Mouse (Mus musculus) liver, embryonic 14 days (tissue): Measurements from ENCODE around the gene Aprt. TPM values are rescaled to one million over a fixed set of nuclear protein-coding genes. Genes with fewer than 3 reads are reported as not detected.

Source experiments
- polyA plus RNA-seq: library from polyadenylated mRNA; depleted of rRNA; stranded (reverse); fragments of >200 nt; gene quantifications from 2 replicates; pipeline ENCODE4 v1.2.3, GENCODE M21; 2012; rRNA removed

Gene Aprt
- polyA plus RNA-seq, result 81.5 and 95.1 TPM in 2 replicates

DNA sequence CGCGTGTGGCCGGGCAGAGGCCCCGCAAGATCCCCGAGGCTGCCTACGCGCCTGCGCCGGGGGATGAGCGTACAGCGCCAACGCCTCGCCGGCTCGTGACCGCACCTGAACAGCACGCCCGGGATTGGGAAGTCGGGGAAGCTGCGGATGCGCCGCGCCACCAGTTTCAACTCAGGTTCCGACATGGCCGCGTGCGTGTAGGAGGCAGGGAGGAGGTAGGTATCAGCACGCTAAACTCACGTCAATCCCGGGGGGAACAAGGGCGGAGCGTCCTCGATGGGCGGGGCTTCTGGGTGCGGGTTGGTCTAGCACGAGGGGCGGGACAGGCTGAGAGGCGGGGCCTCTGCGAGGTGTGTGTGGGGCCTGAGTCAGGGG, at the start of gene Aprt:
TSS of gene Aprt (minus strand) at position 262 of the 375 bp plus-strand sequence.

GRCm38 (mm10) chr8:122622727-122623126, 46.0 kb upstream of the Aprt start, which contains the start of gene Pabpn1l:
Gene Pabpn1l, minus strand, starts transcription at chr8:122622739.

GRCm38 (mm10) chr8:122611295-122612133, 34.8 kb upstream of the Aprt start, which contains the start of the genes Galns and Trappc2l:
Gene Galns, minus strand, starts transcription at chr8:122611463.
Gene Trappc2l, plus strand, starts transcription at chr8:122611640.

DNA sequence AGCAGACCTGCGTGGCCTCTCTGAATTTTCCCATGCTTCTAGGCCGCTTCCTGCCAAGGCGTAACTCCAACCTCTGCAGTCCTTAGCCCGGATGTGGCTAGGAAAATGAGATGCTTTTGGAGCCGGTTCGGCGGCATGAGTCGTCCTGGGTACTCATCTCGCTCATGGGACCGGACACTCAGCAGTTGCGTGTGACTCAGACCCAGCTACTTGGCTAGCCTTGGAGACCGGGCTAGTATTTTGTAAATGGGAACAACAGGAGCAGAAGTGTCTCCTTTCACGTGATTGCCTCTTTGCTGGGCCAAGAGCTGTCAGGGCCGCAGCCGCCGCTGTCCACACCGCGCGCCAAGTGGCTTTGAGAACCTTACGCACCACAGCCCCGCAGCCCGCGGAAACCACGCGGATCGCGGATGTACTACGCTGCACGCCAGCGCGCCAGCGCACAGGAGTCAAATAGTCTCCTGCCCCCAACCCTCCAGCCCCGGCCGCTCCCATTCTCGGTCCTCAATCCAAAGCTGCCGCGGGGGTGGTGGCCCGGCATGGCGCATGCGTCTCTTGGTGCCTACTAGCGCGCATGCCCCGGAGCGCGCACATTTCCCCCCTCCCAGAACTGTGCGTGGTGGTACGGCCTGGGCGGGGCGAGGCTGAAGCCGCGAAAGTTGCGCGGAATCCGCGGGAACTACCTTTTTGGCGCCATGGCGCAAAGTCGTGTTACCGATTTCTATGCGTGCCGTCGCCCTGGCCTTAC, 9.2 kb downstream of the Aprt start, which contains the start of gene Cdt1:
TSS of gene Cdt1 (plus strand) at position 655 of the 748 bp plus-strand sequence.

DNA sequence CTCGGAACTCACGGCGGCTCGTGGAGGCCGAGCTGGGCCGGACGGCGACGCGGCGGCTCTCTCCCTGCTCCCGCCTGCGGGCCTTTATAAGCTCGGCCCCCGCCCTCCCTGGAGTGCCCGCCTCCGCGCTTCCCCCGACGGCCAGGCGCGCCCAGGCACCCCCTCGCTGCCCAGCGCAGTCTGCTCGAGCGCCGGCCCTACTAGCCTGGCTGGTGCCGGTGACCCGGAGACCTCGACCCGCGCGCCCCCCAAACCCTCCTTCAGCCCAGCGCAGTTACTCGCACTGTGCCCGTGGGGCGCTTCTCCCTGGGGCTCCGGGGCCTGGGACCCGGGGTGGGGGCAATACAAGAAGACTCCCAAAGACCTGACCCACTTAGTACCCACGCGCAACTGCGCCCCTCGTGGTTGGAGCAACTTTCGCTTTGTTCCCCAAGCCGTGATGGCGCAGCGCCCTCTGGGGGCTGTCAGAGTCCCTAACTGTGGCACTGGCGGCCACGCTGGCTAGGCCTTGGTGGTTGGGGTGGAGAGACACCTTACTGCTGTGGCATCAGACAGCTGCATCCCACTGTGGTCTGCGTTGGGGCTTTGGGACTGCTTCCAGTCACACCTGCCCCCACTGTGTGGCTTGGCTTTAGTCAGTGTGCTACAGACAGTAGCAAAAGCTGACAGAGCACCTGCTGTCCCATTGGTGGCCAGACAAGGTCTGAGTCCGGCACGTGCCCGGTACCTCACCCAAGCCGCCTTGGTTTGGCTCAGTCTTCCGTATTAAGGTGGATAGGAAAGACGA, 25.3 kb downstream of the Aprt start, which contains the start of gene Piezo1:
TSS of gene Piezo1 (minus strand) at position 65 of the 787 bp plus-strand sequence.

Other genes with a start within 250 kb of the Aprt start
- gene Trhr2, start 216.2 kb downstream of the Aprt start, polyA plus RNA-seq, result not detected in 2 replicates
- gene Zc3h18, start 200.3 kb downstream of the Aprt start, polyA plus RNA-seq, result 20.3 and 21.4 TPM in 2 replicates
- 0.08 and 0.10 TPM in 2 replicates for gene Il17c, start 154.9 kb downstream of the Aprt start, polyA plus RNA-seq
- 64.4 and 75.2 TPM in 2 replicates for gene Cyba, start 144.0 kb downstream of the Aprt start, polyA plus RNA-seq
- gene Mvd, start 133.5 kb downstream of the Aprt start, polyA plus RNA-seq, result 18.8 and 20.3 TPM in 2 replicates
- 0.14 and 0.17 TPM in 2 replicates for gene Snai3, start 116.2 kb downstream of the Aprt start, polyA plus RNA-seq
- gene Rnf166, start 100.8 kb downstream of the Aprt start, polyA plus RNA-seq, result 9.0 and 11.7 TPM in 2 replicates
- 11.3 and 11.4 TPM in 2 replicates for gene Ctu2, start 100.8 kb downstream of the Aprt start, polyA plus RNA-seq
- gene Piezo1, start 25.6 kb downstream of the Aprt start, polyA plus RNA-seq, result 52.1 and 60.1 TPM in 2 replicates
- gene Cdt1, start 8.9 kb downstream of the Aprt start, polyA plus RNA-seq, result 58.4 and 71.0 TPM in 2 replicates
- gene Galns, start 34.6 kb upstream of the Aprt start, polyA plus RNA-seq, result 3.9 and 4.5 TPM in 2 replicates
- gene Trappc2l, start 34.7 kb upstream of the Aprt start, polyA plus RNA-seq, result 23.7 and 27.7 TPM in 2 replicates
- not detected in 2 replicates for gene Pabpn1l, start 45.8 kb upstream of the Aprt start, polyA plus RNA-seq
- gene Cbfa2t3, start 122.2 kb upstream of the Aprt start, polyA plus RNA-seq, result 1.3 and 2.1 TPM in 2 replicates
- gene Acsf3, start 198.6 kb upstream of the Aprt start, polyA plus RNA-seq, result 5.3 and 5.5 TPM in 2 replicates